Mouse (Mus musculus): ENCODE measurements around the gene Smok2a. TPM values are rescaled to one million over a fixed set of nuclear protein-coding genes. Genes with fewer than 3 reads are reported as not detected.
A peak's percentile ranks its signal among the peaks of the same experiment; 100 is the strongest.
"Not testable (repeated sequence)": the region's sequence is repeated elsewhere in the genome, so short reads cannot be mapped to it uniquely, and the experiment has no call there.

Smok2a gene
- polyA plus RNA-seq, 1 experiment from 2014 or later: not detected

GRCm38 (mm10) chr17:13187621-13188020 lies 33.4 kb upstream of the Smok2a start:
- WGBS: 64% methylated on average over 5 of the region's 6 CpGs
- not testable (repeated sequence) for H3K27ac ChIP-seq (ENCODE audit: low read length); ATAC-seq; H3K9ac ChIP-seq (replicated peaks; ENCODE audit: low read depth, low read length); H3K36me3 ChIP-seq (ENCODE audit: control insufficient read depth, insufficient read depth); H3K4me1 ChIP-seq (replicated peaks; ENCODE audit: control insufficient read depth, insufficient read depth, low read length); H3K4me2 ChIP-seq (ENCODE audit: low read length); H3K27me3 ChIP-seq (replicated peaks; ENCODE audit: control insufficient read depth, insufficient read depth, low read length); H3K4me3 ChIP-seq (replicated peaks; ENCODE audit: low read length)
- H3K9me3 ChIP-seq (ENCODE audit: control insufficient read depth, low read length): peaks cover 14% of the 10 kb centered on the region

- H3K27ac ChIP-seq (ENCODE audit: low read length); H3K4me3 ChIP-seq (replicated peaks; ENCODE audit: low read length); H3K36me3 ChIP-seq (ENCODE audit: control insufficient read depth, insufficient read depth); H3K4me2 ChIP-seq (ENCODE audit: low read length); H3K27me3 ChIP-seq (replicated peaks; ENCODE audit: control insufficient read depth, insufficient read depth, low read length); H3K9ac ChIP-seq (replicated peaks; ENCODE audit: low read depth, low read length); H3K4me1 ChIP-seq (replicated peaks; ENCODE audit: control insufficient read depth, insufficient read depth, low read length); ATAC-seq: not testable (repeated sequence)
- peaks cover 16% of the 10 kb centered on the region for H3K9me3 ChIP-seq (ENCODE audit: control insufficient read depth, low read length)
- 92% methylated on average over 2 of the region's 2 CpGs for WGBS
These were observed 32.1 kb upstream of the Smok2a start for GRCm38 (mm10) chr17:13188846-13189245.

- ATAC-seq; H3K9ac ChIP-seq (replicated peaks; ENCODE audit: low read depth, low read length); H3K27ac ChIP-seq (ENCODE audit: low read length); H3K4me1 ChIP-seq (replicated peaks; ENCODE audit: control insufficient read depth, insufficient read depth, low read length); H3K4me3 ChIP-seq (replicated peaks; ENCODE audit: low read length); H3K4me2 ChIP-seq (ENCODE audit: low read length); H3K27me3 ChIP-seq (replicated peaks; ENCODE audit: control insufficient read depth, insufficient read depth, low read length); H3K36me3 ChIP-seq (ENCODE audit: control insufficient read depth, insufficient read depth): not testable (repeated sequence)
- H3K9me3 ChIP-seq (ENCODE audit: control insufficient read depth, low read length): peaks cover 17% of the 10 kb centered on the region
- WGBS: 89% methylated on average over 10 of the region's 10 CpGs
These were observed 30.0 kb upstream of the Smok2a start for GRCm38 (mm10) chr17:13190836-13191583.

- H3K9ac ChIP-seq (replicated peaks; ENCODE audit: low read depth, low read length); H3K36me3 ChIP-seq (ENCODE audit: control insufficient read depth, insufficient read depth); ATAC-seq; H3K4me3 ChIP-seq (replicated peaks; ENCODE audit: low read length); H3K27me3 ChIP-seq (replicated peaks; ENCODE audit: control insufficient read depth, insufficient read depth, low read length); H3K4me1 ChIP-seq (replicated peaks; ENCODE audit: control insufficient read depth, insufficient read depth, low read length); H3K4me2 ChIP-seq (ENCODE audit: low read length); H3K27ac ChIP-seq (ENCODE audit: low read length): not testable (repeated sequence)
- peaks cover 16% of the 10 kb centered on the region for H3K9me3 ChIP-seq (ENCODE audit: control insufficient read depth, low read length)
- 66% methylated on average over 4 of the region's 4 CpGs for WGBS
These were observed 24.5 kb upstream of the Smok2a start for GRCm38 (mm10) chr17:13196486-13196885.

- WGBS: 79% methylated on average over 2 of the region's 2 CpGs
- not testable (repeated sequence) for ATAC-seq; H3K27ac ChIP-seq (ENCODE audit: low read length); H3K4me2 ChIP-seq (ENCODE audit: low read length); H3K36me3 ChIP-seq (ENCODE audit: control insufficient read depth, insufficient read depth); H3K27me3 ChIP-seq (replicated peaks; ENCODE audit: control insufficient read depth, insufficient read depth, low read length); H3K9ac ChIP-seq (replicated peaks; ENCODE audit: low read depth, low read length); H3K4me3 ChIP-seq (replicated peaks; ENCODE audit: low read length); H3K4me1 ChIP-seq (replicated peaks; ENCODE audit: control insufficient read depth, insufficient read depth, low read length)
- peaks cover 17% of the 10 kb centered on the region for H3K9me3 ChIP-seq (ENCODE audit: control insufficient read depth, low read length)
These were observed 22.2 kb upstream of the Smok2a start for GRCm38 (mm10) chr17:13198812-13199211.

- not testable (repeated sequence) for H3K4me3 ChIP-seq (replicated peaks; ENCODE audit: low read length); H3K36me3 ChIP-seq (ENCODE audit: control insufficient read depth, insufficient read depth); H3K4me2 ChIP-seq (ENCODE audit: low read length); H3K27ac ChIP-seq (ENCODE audit: low read length); H3K9ac ChIP-seq (replicated peaks; ENCODE audit: low read depth, low read length); H3K4me1 ChIP-seq (replicated peaks; ENCODE audit: control insufficient read depth, insufficient read depth, low read length); H3K27me3 ChIP-seq (replicated peaks; ENCODE audit: control insufficient read depth, insufficient read depth, low read length)
- ATAC-seq: peak; percentile 85
- peaks cover 17% of the 10 kb centered on the region for H3K9me3 ChIP-seq (ENCODE audit: control insufficient read depth, low read length)
- WGBS: 62% methylated on average over 8 of the region's 9 CpGs
These were observed 21.0 kb upstream of the Smok2a start for GRCm38 (mm10) chr17:13199880-13200409.

- not testable (repeated sequence) for H3K27ac ChIP-seq (ENCODE audit: low read length); H3K4me2 ChIP-seq (ENCODE audit: low read length); H3K27me3 ChIP-seq (replicated peaks; ENCODE audit: control insufficient read depth, insufficient read depth, low read length); H3K4me3 ChIP-seq (replicated peaks; ENCODE audit: low read length); ATAC-seq; H3K36me3 ChIP-seq (ENCODE audit: control insufficient read depth, insufficient read depth); H3K9ac ChIP-seq (replicated peaks; ENCODE audit: low read depth, low read length); H3K4me1 ChIP-seq (replicated peaks; ENCODE audit: control insufficient read depth, insufficient read depth, low read length)
- 82% methylated on average over 4 of the region's 4 CpGs for WGBS
- peaks cover 13% of the 10 kb centered on the region for H3K9me3 ChIP-seq (ENCODE audit: control insufficient read depth, low read length)
These were observed 19.4 kb upstream of the Smok2a start for GRCm38 (mm10) chr17:13201551-13201950.

GRCm38 (mm10) chr17:13202453-13203107 lies 18.4 kb upstream of the Smok2a start:
- whole genome bisulfite sequencing: 86% methylated on average over 2 of the region's 3 CpGs
- H3K27me3 ChIP-seq (replicated peaks; ENCODE audit: control insufficient read depth, insufficient read depth, low read length): not testable (repeated sequence)
- peaks cover 15% of the 10 kb centered on the region for H3K9me3 ChIP-seq (ENCODE audit: control insufficient read depth, low read length)

GRCm38 (mm10) chr17:13205247-13205646 lies 15.7 kb upstream of the Smok2a start:
- H3K4me3 ChIP-seq (replicated peaks; ENCODE audit: low read length); H3K27me3 ChIP-seq (replicated peaks; ENCODE audit: control insufficient read depth, insufficient read depth, low read length); H3K4me1 ChIP-seq (replicated peaks; ENCODE audit: control insufficient read depth, insufficient read depth, low read length); ATAC-seq; H3K27ac ChIP-seq (ENCODE audit: low read length); H3K4me2 ChIP-seq (ENCODE audit: low read length); H3K36me3 ChIP-seq (ENCODE audit: control insufficient read depth, insufficient read depth); H3K9ac ChIP-seq (replicated peaks; ENCODE audit: low read depth, low read length): not testable (repeated sequence)
- peaks cover 19% of the 10 kb centered on the region for H3K9me3 ChIP-seq (ENCODE audit: control insufficient read depth, low read length)
- 71% methylated on average over 1 of the region's 1 CpGs for WGBS

More at GRCm38 (mm10) chr17:13202453-13203107, 18.4 kb upstream of the Smok2a start:
- not testable (repeated sequence) for H3K9ac ChIP-seq (replicated peaks; ENCODE audit: low read depth, low read length); H3K36me3 ChIP-seq (ENCODE audit: control insufficient read depth, insufficient read depth); H3K27ac ChIP-seq (ENCODE audit: low read length); H3K4me2 ChIP-seq (ENCODE audit: low read length); ATAC-seq; H3K4me1 ChIP-seq (replicated peaks; ENCODE audit: control insufficient read depth, insufficient read depth, low read length); H3K4me3 ChIP-seq (replicated peaks; ENCODE audit: low read length)

Data from forebrain, embryonic 16.5 days (tissue).